ENCODE assay signal across 8 mouse cellular contexts in genomic region chr1:180390321-180390731, GRCm38 (mm10).
DNase-seq lines count a peak whose midpoint lies in the region; ATAC-seq and TF ChIP-seq lines count a peak whose summit lies in the region.

No protein-coding gene starts in this region.

- no peak overlapping the region for H3K9ac ChIP-seq in hindbrain, postnatal 0 days (replicated peaks; ENCODE audit: low read length)
- H3K9ac ChIP-seq in hindbrain, embryonic 14.5 days, result no peak overlapping the region
- H3K9ac ChIP-seq in heart, embryonic 16.5 days (ENCODE audit: low read length), result no peak overlapping the region
- no peak overlapping the region for H3K9ac ChIP-seq in forebrain, postnatal 0 days

- WGBS in hindbrain, postnatal 0 days, result 63% methylated on average over 3 of the region's 3 CpGs
- WGBS in hindbrain, embryonic 14.5 days, result 69% methylated on average over 3 of the region's 3 CpGs
- 43% methylated on average over 3 of the region's 3 CpGs for whole genome bisulfite sequencing in heart, embryonic 16.5 days
- WGBS in forebrain, postnatal 0 days, result 73% methylated on average over 3 of the region's 3 CpGs
- WGBS in midbrain, embryonic 10.5 days, result 83% methylated on average over 3 of the region's 3 CpGs
- WGBS in forebrain, embryonic 10.5 days, result 84% methylated on average over 3 of the region's 3 CpGs

- no peaks in the 10 kb centered on the region for H3K36me3 ChIP-seq in hindbrain, postnatal 0 days (ENCODE audit: insufficient read depth, low read length)
- no peaks in the 10 kb centered on the region for H3K36me3 ChIP-seq in hindbrain, embryonic 14.5 days (replicated peaks; ENCODE audit: control insufficient read depth, insufficient read depth)
- no peaks in the 10 kb centered on the region for H3K36me3 ChIP-seq in heart, embryonic 16.5 days (ENCODE audit: control insufficient read depth, insufficient read depth)
- no peaks in the 10 kb centered on the region for H3K36me3 ChIP-seq in forebrain, postnatal 0 days (ENCODE audit: insufficient read depth)
- H3K36me3 ChIP-seq in midbrain, embryonic 10.5 days, result no peaks in the 10 kb centered on the region
- no peaks in the 10 kb centered on the region for H3K36me3 ChIP-seq in forebrain, embryonic 10.5 days (replicated peaks)

- H3K4me2 ChIP-seq in hindbrain, postnatal 0 days (ENCODE audit: low read depth, low read length), result no peak overlapping the region
- no peak overlapping the region for H3K4me2 ChIP-seq in hindbrain, embryonic 14.5 days (replicated peaks)
- H3K4me2 ChIP-seq in heart, embryonic 16.5 days (ENCODE audit: low read depth, low read length), result no peak overlapping the region
- no peak overlapping the region for H3K4me2 ChIP-seq in forebrain, postnatal 0 days (ENCODE audit: low read depth)

- peak; percentile 4; the same call in 1 of the 2 replicates for ATAC-seq in hindbrain, postnatal 0 days
- ATAC-seq in hindbrain, embryonic 14.5 days (ENCODE audit: low FRiP score), result no peak
- ATAC-seq in heart, embryonic 16.5 days (replicated peaks; ENCODE audit: extremely low read depth, insufficient read depth, low FRiP score), result no peak
- 0 out of 2 replicates have a peak, but pooled peaks have one; percentile 2 for ATAC-seq in monocyte, adult 5-6 weeks (replicated peaks; ENCODE audit: insufficient number of reproducible peaks, low FRiP score, low TSS enrichment, poor library complexity, severe bottlenecking)
- no peak for ATAC-seq in forebrain, postnatal 0 days

- no peak for TF ChIP-seq CTCF in hindbrain, postnatal 0 days (IDR thresholded peaks at IDR 0.05; ENCODE audit: low read depth)
- TF ChIP-seq CTCF in forebrain, postnatal 0 days (IDR thresholded peaks at IDR 0.05; ENCODE audit: low read depth), result no peak

- no peaks in the 10 kb centered on the region for H3K27me3 ChIP-seq in hindbrain, postnatal 0 days (ENCODE audit: insufficient read depth, low read length)
- H3K27me3 ChIP-seq in hindbrain, embryonic 14.5 days (ENCODE audit: control insufficient read depth, insufficient read depth, low read length), result no peaks in the 10 kb centered on the region
- no peaks in the 10 kb centered on the region for H3K27me3 ChIP-seq in heart, embryonic 16.5 days (ENCODE audit: control insufficient read depth, insufficient read depth, low read length)
- H3K27me3 ChIP-seq in forebrain, postnatal 0 days (ENCODE audit: insufficient read depth, low read length), result no peaks in the 10 kb centered on the region
- no peaks in the 10 kb centered on the region for H3K27me3 ChIP-seq in midbrain, embryonic 10.5 days (ENCODE audit: low read depth, poor library complexity, severe bottlenecking)
- H3K27me3 ChIP-seq in forebrain, embryonic 10.5 days (ENCODE audit: poor library complexity, severe bottlenecking), result no peaks in the 10 kb centered on the region

- no peaks in the 10 kb centered on the region for H3K9me3 ChIP-seq in hindbrain, postnatal 0 days (ENCODE audit: low read length)
- no peaks in the 10 kb centered on the region for H3K9me3 ChIP-seq in hindbrain, embryonic 14.5 days (ENCODE audit: control insufficient read depth, low read length)
- H3K9me3 ChIP-seq in heart, embryonic 16.5 days (replicated peaks; ENCODE audit: control insufficient read depth, low read length), result no peaks in the 10 kb centered on the region
- H3K9me3 ChIP-seq in forebrain, postnatal 0 days (ENCODE audit: low read length), result no peaks in the 10 kb centered on the region
- H3K9me3 ChIP-seq in midbrain, embryonic 10.5 days (replicated peaks), result no peaks in the 10 kb centered on the region
- no peaks in the 10 kb centered on the region for H3K9me3 ChIP-seq in forebrain, embryonic 10.5 days

- peak overlapping the region; percentile 54; the same call in 1 of the 2 replicates for H3K27ac ChIP-seq in hindbrain, postnatal 0 days
- no peak overlapping the region for H3K27ac ChIP-seq in hindbrain, embryonic 14.5 days
- 0 out of 2 replicates have a peak overlapping the region, but pooled peaks have one; percentile 34 for H3K27ac ChIP-seq in heart, embryonic 16.5 days (ENCODE audit: low read length)
- H3K27ac ChIP-seq in forebrain, postnatal 0 days (ENCODE audit: low read depth, low read length), result no peak overlapping the region
- H3K27ac ChIP-seq in midbrain, embryonic 10.5 days (replicated peaks), result no peak overlapping the region
- H3K27ac ChIP-seq in forebrain, embryonic 10.5 days, result no peak overlapping the region

- H3K4me3 ChIP-seq in hindbrain, postnatal 0 days (ENCODE audit: low read length), result no peak overlapping the region
- H3K4me3 ChIP-seq in hindbrain, embryonic 14.5 days (replicated peaks; ENCODE audit: low read length), result no peak overlapping the region
- no peak overlapping the region for H3K4me3 ChIP-seq in heart, embryonic 16.5 days (ENCODE audit: low read length)
- no peak overlapping the region for H3K4me3 ChIP-seq in forebrain, postnatal 0 days (ENCODE audit: low read depth, low read length)
- H3K4me3 ChIP-seq in midbrain, embryonic 10.5 days, result no peak overlapping the region
- H3K4me3 ChIP-seq in forebrain, embryonic 10.5 days, result no peak overlapping the region

- H3K4me1 ChIP-seq in hindbrain, postnatal 0 days (ENCODE audit: insufficient read depth, low read length), result peaks cover 8% of the 10 kb centered on the region; the same call in 1 of the 2 replicates
- peaks cover 13% of the 10 kb centered on the region; the same call in 1 of the 2 replicates for H3K4me1 ChIP-seq in hindbrain, embryonic 14.5 days (replicated peaks; ENCODE audit: control insufficient read depth, insufficient read depth, low read length)
- H3K4me1 ChIP-seq in heart, embryonic 16.5 days (ENCODE audit: control insufficient read depth, insufficient read depth, low read length), result peaks cover 41% of the 10 kb centered on the region
- peaks cover 7% of the 10 kb centered on the region for H3K4me1 ChIP-seq in forebrain, postnatal 0 days (ENCODE audit: insufficient read depth)
- peaks cover 20% of the 10 kb centered on the region for H3K4me1 ChIP-seq in midbrain, embryonic 10.5 days
- H3K4me1 ChIP-seq in forebrain, embryonic 10.5 days, result peaks cover 22% of the 10 kb centered on the region

- DNase-seq in hindbrain, postnatal 0 days (ENCODE audit: low spot score), result no peak
- DNase-seq in hindbrain, embryonic 14.5 days (ENCODE audit: low spot score), result no peak
- peak; percentile 44 for DNase-seq in adrenal gland, postnatal 25 days
- DNase-seq in forebrain, postnatal 0 days, result no peak
- DNase-seq in midbrain, embryonic 10.5 days (ENCODE audit: low spot score), result no peak
- no peak for DNase-seq in forebrain, embryonic 10.5 days (ENCODE audit: extremely low spot score, low spot score)

Comparison
In these comparisons a context has a peak if more than half of its experiments do, and no peak if none do; other contexts are left out.
1. ATAC-seq: peak in hindbrain, postnatal 0 days (single experiment) and monocyte, adult 5-6 weeks (single experiment); none in hindbrain, embryonic 14.5 days (single experiment), heart, embryonic 16.5 days (single experiment) and forebrain, postnatal 0 days (single experiment).
2. H3K27ac ChIP-seq: peak in hindbrain, postnatal 0 days (single experiment) and heart, embryonic 16.5 days (single experiment); none in hindbrain, embryonic 14.5 days (single experiment), forebrain, postnatal 0 days (single experiment), midbrain, embryonic 10.5 days (single experiment) and forebrain, embryonic 10.5 days (single experiment).